In the genomic region with DNA sequence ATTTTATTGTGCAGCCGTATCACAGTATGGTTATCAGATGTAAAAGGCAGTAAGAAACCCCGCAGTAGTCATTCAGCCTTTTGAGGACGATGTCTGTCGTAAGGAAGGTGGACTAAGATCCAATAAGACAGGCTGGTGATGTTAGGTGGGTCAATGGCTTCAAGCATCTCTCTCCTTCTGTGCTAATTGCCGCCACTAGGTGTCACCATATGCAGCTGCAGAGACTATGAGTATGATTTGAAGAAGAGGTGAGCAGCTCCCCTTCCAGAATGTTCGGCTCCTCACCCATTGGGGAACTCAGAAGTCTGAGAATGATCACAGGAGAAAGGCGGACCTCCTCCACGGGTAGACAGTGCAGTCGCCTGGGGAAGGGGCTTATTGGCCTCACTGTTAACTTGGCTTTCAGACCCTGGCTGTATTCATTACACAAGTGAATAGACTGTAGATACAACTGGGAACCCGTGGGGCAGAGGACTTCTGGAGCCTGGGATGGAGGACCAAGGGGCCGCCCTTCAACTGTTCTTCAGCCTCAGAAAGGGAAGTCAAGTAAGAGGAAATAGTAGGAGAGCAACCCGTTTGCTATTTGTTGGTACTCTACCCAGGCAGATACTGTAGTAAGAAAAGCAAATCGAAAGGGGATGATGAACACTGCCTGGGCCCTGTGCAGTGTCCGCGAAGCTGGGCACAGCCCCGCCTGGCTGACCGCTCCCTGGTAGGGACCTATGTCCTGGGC, we compare ENCODE assay signal across 9 mouse cellular contexts.
DNase-seq lines count a peak whose midpoint lies in the region; ATAC-seq and TF ChIP-seq lines count a peak whose summit lies in the region.
"Had no signal": no experiment of that assay in that cellular context is flagged by ENCODE, and none has a peak within 500 bp of the region (broad histone marks: within the 10 kb centered on the region; RNA-seq: fewer than 3 reads in every experiment).

No protein-coding gene starts in this region.

- H3K9ac ChIP-seq in forebrain, embryonic 11.5 days (ENCODE audit: low read length), result no peak overlapping the region
- no peak overlapping the region for H3K9ac ChIP-seq in heart, embryonic 14.5 days (ENCODE audit: low read length)
- H3K9ac ChIP-seq in kidney, embryonic 16.5 days (replicated peaks; ENCODE audit: low read length), result no peak overlapping the region
- H3K9ac ChIP-seq in limb, embryonic 14.5 days (ENCODE audit: low read depth, low read length, severe bottlenecking), result peak overlapping the region; percentile 16; the same call in 1 of the 2 replicates

- WGBS in forebrain, embryonic 11.5 days, result 60% methylated on average over 17 of the region's 17 CpGs
- 48% methylated on average over 17 of the region's 17 CpGs for WGBS in heart, embryonic 14.5 days
- WGBS in kidney, embryonic 16.5 days, result 57% methylated on average over 17 of the region's 17 CpGs
- WGBS in limb, embryonic 14.5 days, result 60% methylated on average over 17 of the region's 17 CpGs

- H3K27ac ChIP-seq in forebrain, embryonic 11.5 days (ENCODE audit: low read depth, low read length), result no peak overlapping the region
- no peak overlapping the region for H3K27ac ChIP-seq in heart, embryonic 14.5 days (replicated peaks in 1 of 2; ENCODE audit: control insufficient read depth in 1 of 2, insufficient read depth in 1 of 2, low read depth in 2 of 2, low read length in 2 of 2)
- H3K27ac ChIP-seq in kidney, embryonic 16.5 days (ENCODE audit: low read length), result no peak overlapping the region
- H3K27ac ChIP-seq in limb, embryonic 14.5 days (replicated peaks; ENCODE audit: low read depth, low read length), result no peak overlapping the region

- H3K4me2 ChIP-seq in forebrain, embryonic 11.5 days (ENCODE audit: low read depth, low read length, severe bottlenecking), result no peak overlapping the region
- peak overlapping the region; percentile 11; the same call in 1 of the 2 replicates for H3K4me2 ChIP-seq in heart, embryonic 14.5 days (ENCODE audit: low read length)
- H3K4me2 ChIP-seq in kidney, embryonic 16.5 days (replicated peaks; ENCODE audit: low read depth, low read length), result peak overlapping the region; percentile 28; the same call in 1 of the 2 replicates
- peak overlapping the region; percentile 26 for H3K4me2 ChIP-seq in limb, embryonic 14.5 days (replicated peaks; ENCODE audit: low read depth, low read length, severe bottlenecking)

- H3K4me3 ChIP-seq in forebrain, embryonic 11.5 days (ENCODE audit: low read depth, low read length), result no peak overlapping the region
- no peak overlapping the region for H3K4me3 ChIP-seq in heart, embryonic 14.5 days (ENCODE audit: control insufficient read depth in 1 of 2, insufficient read depth in 1 of 2, low read depth in 1 of 2, low read length in 2 of 2)
- no peak overlapping the region for H3K4me3 ChIP-seq in kidney, embryonic 16.5 days (ENCODE audit: low read length)
- no peak overlapping the region for H3K4me3 ChIP-seq in limb, embryonic 14.5 days (replicated peaks; ENCODE audit: low read length)
- H3K4me3 ChIP-seq: erythroblast, embryonic 14.5 days had no signal

- H3K36me3 ChIP-seq in forebrain, embryonic 11.5 days (ENCODE audit: control insufficient read depth, insufficient read depth, low read length), result no peaks in the 10 kb centered on the region
- H3K36me3 ChIP-seq in heart, embryonic 14.5 days (ENCODE audit: control insufficient read depth, insufficient read depth, low read length), result no peaks in the 10 kb centered on the region
- no peaks in the 10 kb centered on the region for H3K36me3 ChIP-seq in kidney, embryonic 16.5 days (ENCODE audit: insufficient read depth, low read length)
- H3K36me3 ChIP-seq in limb, embryonic 14.5 days (ENCODE audit: control insufficient read depth, insufficient read depth, low read length), result no peaks in the 10 kb centered on the region

- peak; percentile 4 to 31 for DNase-seq in CD8-positive naive resting alpha-beta T cell, adult 2 months (ENCODE audit: low read depth in 2 of 2, low spot score in 2 of 2)
- peak; percentile 63 for DNase-seq in c-Kit-positive CD71-negative TER-119-negative erythroid progenitor cells, embryonic 14.5 days (ENCODE audit: low read depth)
- DNase-seq in forebrain, embryonic 11.5 days (ENCODE audit: low spot score), result peak; percentile 70
- peak; percentile 73 for DNase-seq in limb, embryonic 14.5 days (ENCODE audit: low spot score)
- DNase-seq in spleen, postnatal 36 days (ENCODE audit: low spot score in 2 of 2), result peak; percentile 39 to 58

- no peak for TF ChIP-seq POLR2A in limb, embryonic 14.5 days (IDR thresholded peaks at IDR 0.05; ENCODE audit: borderline replicate concordance, extremely low read depth, insufficient read depth, insufficient read length)

- no peaks in the 10 kb centered on the region; the same call in 1 of the 2 replicates for H3K9me3 ChIP-seq in forebrain, embryonic 11.5 days (ENCODE audit: control insufficient read depth, low read length)
- peaks cover 4% of the 10 kb centered on the region; the same call in 1 of the 2 replicates for H3K9me3 ChIP-seq in heart, embryonic 14.5 days (ENCODE audit: control insufficient read depth, low read length)
- 0 out of 2 replicates have a peak, but pooled peaks cover 5% of the 10 kb centered on the region for H3K9me3 ChIP-seq in kidney, embryonic 16.5 days (ENCODE audit: low read length)
- H3K9me3 ChIP-seq in limb, embryonic 14.5 days (ENCODE audit: control insufficient read depth, low read length), result peaks cover 5% of the 10 kb centered on the region; the same call in 1 of the 2 replicates

- peak; percentile 67 for ATAC-seq in forebrain, embryonic 11.5 days (replicated peaks; ENCODE audit: low FRiP score)
- ATAC-seq in heart, embryonic 14.5 days (ENCODE audit: insufficient number of reproducible peaks, insufficient read depth, low FRiP score, low read depth), result no peak
- ATAC-seq in kidney, embryonic 16.5 days (ENCODE audit: low FRiP score, low TSS enrichment), result peak; percentile 84
- ATAC-seq in limb, embryonic 14.5 days (ENCODE audit: low FRiP score, low read depth), result peak; percentile 83
- ATAC-seq in monocyte, adult 5-6 weeks (replicated peaks; ENCODE audit: insufficient number of reproducible peaks, low FRiP score, low TSS enrichment, poor library complexity, severe bottlenecking), result peak; percentile 56

- H3K4me1 ChIP-seq in forebrain, embryonic 11.5 days (replicated peaks; ENCODE audit: control insufficient read depth, insufficient read depth, low read length), result no peaks in the 10 kb centered on the region
- peaks cover 0 to 11% of the 10 kb centered on the region in 2 experiments; a peak in 3 of 4 replicates for H3K4me1 ChIP-seq in heart, embryonic 14.5 days (ENCODE audit: control insufficient read depth in 2 of 2, insufficient read depth in 2 of 2, low read length in 2 of 2)
- H3K4me1 ChIP-seq in kidney, embryonic 16.5 days (ENCODE audit: insufficient read depth, low read length), result no peaks in the 10 kb centered on the region
- H3K4me1 ChIP-seq in limb, embryonic 14.5 days (ENCODE audit: control insufficient read depth, insufficient read depth, low read length), result peaks cover 6% of the 10 kb centered on the region; the same call in 1 of the 2 replicates

- no peaks in the 10 kb centered on the region for H3K27me3 ChIP-seq in forebrain, embryonic 11.5 days (ENCODE audit: control insufficient read depth, insufficient read depth, low read length)
- no peaks in the 10 kb centered on the region for H3K27me3 ChIP-seq in heart, embryonic 14.5 days (ENCODE audit: control insufficient read depth, insufficient read depth, low read length)
- H3K27me3 ChIP-seq in kidney, embryonic 16.5 days (ENCODE audit: insufficient read depth, low read length), result no peaks in the 10 kb centered on the region
- H3K27me3 ChIP-seq in limb, embryonic 14.5 days (ENCODE audit: control insufficient read depth, insufficient read depth, low read length), result no peaks in the 10 kb centered on the region

Comparison
In these comparisons a context has a peak if more than half of its experiments do, and no peak if none do; other contexts are left out.
1. DNase-seq: peak in every context shown above with its lines; median percentile 73 in limb, embryonic 14.5 days; 70 in forebrain, embryonic 11.5 days; 63 in c-Kit-positive CD71-negative TER-119-negative erythroid progenitor cells, embryonic 14.5 days; 48 in spleen, postnatal 36 days; 18 in CD8-positive naive resting alpha-beta T cell, adult 2 months.